Mouse (Mus musculus): ENCODE data around the gene Map3k13.

Gene Map3k13

DNA sequence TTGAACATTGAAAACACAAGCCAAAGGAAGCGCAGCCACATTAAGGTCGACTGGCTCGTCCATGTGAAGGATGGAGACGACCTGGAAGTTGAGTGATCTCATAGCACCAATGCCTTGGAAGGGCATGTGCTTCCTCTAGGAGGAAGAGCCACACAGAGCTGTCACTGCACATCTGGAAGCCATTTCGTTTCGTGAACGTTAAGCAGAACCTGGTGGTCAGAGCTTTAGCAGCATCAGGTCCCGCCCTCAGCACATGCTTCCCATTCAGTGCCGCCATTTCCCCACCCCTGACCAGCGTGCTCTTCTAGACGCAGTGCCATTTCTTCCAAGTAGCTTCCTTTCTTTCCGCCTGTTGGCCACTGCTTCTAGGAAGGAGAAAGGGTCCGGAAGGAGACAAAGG, 134.3 kb downstream of the Map3k13 start:
- DNase-seq = no peak

GRCm38 (mm10) chr16:21946761-21947715, 152.9 kb downstream of the Map3k13 start, which contains the start of gene Tmem41a:
Gene Tmem41a (minus strand): TSS chr16:21947552.
- DNase-seq = peak; percentile 90

GRCm38 (mm10) chr16:21955591-21955990, 161.4 kb downstream of the Map3k13 start:
- peak; percentile 37 for DNase-seq

- no peak for DNase-seq
Measured at GRCm38 (mm10) chr16:21965576-21965975, 171.4 kb downstream of the Map3k13 start.

DNA sequence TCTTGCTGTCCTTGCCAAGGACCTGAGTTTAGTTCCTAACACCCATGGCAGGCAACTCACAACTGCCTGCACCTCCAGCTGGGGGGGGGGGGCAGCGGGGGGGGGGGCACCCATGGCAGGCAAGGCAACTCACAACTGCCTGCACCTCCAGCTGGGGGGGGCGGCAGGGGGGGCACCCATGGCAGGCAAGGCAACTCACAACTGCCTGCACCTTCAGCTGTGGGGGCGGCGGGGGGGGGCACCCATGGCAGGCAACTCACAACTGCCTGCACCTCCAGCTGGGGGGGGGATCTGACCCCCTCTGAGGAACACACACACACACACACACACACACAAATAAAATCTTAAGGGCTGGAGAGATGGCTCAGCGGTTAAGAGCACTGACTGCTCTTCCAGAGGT, 175.7 kb downstream of the Map3k13 start:
- DNase-seq = no peak

GRCm38 (mm10) chr16:21970536-21970935, 176.4 kb downstream of the Map3k13 start:
- DNase-seq = no peak

- no peak for DNase-seq
Measured at GRCm38 (mm10) chr16:21971446-21971845, 177.3 kb downstream of the Map3k13 start.

DNA sequence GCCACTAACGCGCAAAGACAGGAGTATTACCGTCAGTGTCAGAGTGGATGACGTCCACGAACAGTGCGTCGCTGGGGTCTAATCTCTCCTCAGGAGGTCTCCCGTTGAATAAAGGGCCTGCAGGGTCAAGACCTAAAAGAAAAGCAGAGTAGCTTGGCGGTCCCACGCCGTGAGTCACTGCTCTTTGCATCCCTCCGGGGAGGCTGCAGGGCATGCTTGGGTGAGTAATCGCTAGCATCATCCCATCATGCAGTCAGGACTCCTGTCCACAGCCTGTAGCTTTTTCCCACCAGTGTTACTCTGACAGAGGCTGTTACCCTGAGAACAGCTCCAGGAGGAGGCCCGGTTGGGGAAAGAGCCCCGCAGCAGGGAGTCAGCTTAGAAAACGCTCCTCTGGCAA, 182.1 kb downstream of the Map3k13 start:
- no peak for DNase-seq

- no peak for DNase-seq
Measured at GRCm38 (mm10) chr16:21977347-21977746, 183.2 kb downstream of the Map3k13 start.
